Mouse (Mus musculus): ENCODE data around the gene Clcn3. TPM values are rescaled to one million over a fixed set of nuclear protein-coding genes. Genes with fewer than 3 reads are reported as not detected.

Clcn3 gene
- polyA plus RNA-seq, 1 experiment from 2014 or later = 18.2 TPM

- H3K27me3 ChIP-seq (replicated peaks; ENCODE audit: control insufficient read depth, insufficient read depth, low read length) = no peaks in the 10 kb centered on the region
- 83% methylated on average over 5 of the region's 5 CpGs for WGBS
- DNase-seq (ENCODE audit: low spot score) = no peak
- H3K4me3 ChIP-seq (ENCODE audit: low read depth, low read length) = no peak overlapping the region
- H3K9ac ChIP-seq (ENCODE audit: low read depth, low read length) = no peak overlapping the region
- H3K4me2 ChIP-seq (ENCODE audit: low read depth, low read length) = no peak overlapping the region
- no peaks in the 10 kb centered on the region for H3K36me3 ChIP-seq (ENCODE audit: control insufficient read depth, insufficient read depth, low read length)
- ATAC-seq (ENCODE audit: low read depth) = no peak
- no peaks in the 10 kb centered on the region for H3K9me3 ChIP-seq (ENCODE audit: control insufficient read depth, low read length)
- H3K4me1 ChIP-seq (ENCODE audit: control insufficient read depth, insufficient read depth, low read length) = peaks cover 7% of the 10 kb centered on the region; the same call in 1 of the 2 replicates
- H3K27ac ChIP-seq (replicated peaks; ENCODE audit: low read depth, low read length) = no peak overlapping the region
Measured at GRCm38 (mm10) chr8:60978496-60978895, 4.6 kb downstream of the Clcn3 start.

GRCm38 (mm10) chr8:60976818-60977217, 6.3 kb downstream of the Clcn3 start:
- WGBS = 83% methylated on average over 9 of the region's 9 CpGs
- Histone ChIP-seq H3K4me2 (ENCODE audit: low read depth, low read length) (no peak overlapping the region), H3K4me3 (ENCODE audit: low read depth, low read length) (no peak overlapping the region), H3K36me3 (ENCODE audit: control insufficient read depth, insufficient read depth, low read length) (no peaks in the 10 kb centered on the region), H3K27me3 (replicated peaks; ENCODE audit: control insufficient read depth, insufficient read depth, low read length) (no peaks in the 10 kb centered on the region), H3K4me1 (ENCODE audit: control insufficient read depth, insufficient read depth, low read length) (peaks cover 5% of the 10 kb centered on the region; the same call in 1 of the 2 replicates), H3K9me3 (ENCODE audit: control insufficient read depth, low read length) (no peaks in the 10 kb centered on the region), H3K27ac (replicated peaks; ENCODE audit: low read depth, low read length) (no peak overlapping the region), H3K9ac (ENCODE audit: low read depth, low read length) (no peak overlapping the region)
- no peak for DNase-seq (ENCODE audit: low spot score)
- ATAC-seq (ENCODE audit: low read depth) = no peak

- Histone ChIP-seq H3K9ac (ENCODE audit: low read depth, low read length) (no peak overlapping the region), H3K4me3 (ENCODE audit: low read depth, low read length) (no peak overlapping the region), H3K9me3 (ENCODE audit: control insufficient read depth, low read length) (no peaks in the 10 kb centered on the region), H3K4me2 (ENCODE audit: low read depth, low read length) (no peak overlapping the region), H3K27me3 (replicated peaks; ENCODE audit: control insufficient read depth, insufficient read depth, low read length) (no peaks in the 10 kb centered on the region), H3K36me3 (ENCODE audit: control insufficient read depth, insufficient read depth, low read length) (no peaks in the 10 kb centered on the region), H3K27ac (replicated peaks; ENCODE audit: low read depth, low read length) (no peak overlapping the region), H3K4me1 (ENCODE audit: control insufficient read depth, insufficient read depth, low read length) (peaks cover 4% of the 10 kb centered on the region; the same call in 1 of the 2 replicates)
- ATAC-seq (ENCODE audit: low read depth) = no peak
- WGBS = 76% methylated on average over 2 of the region's 2 CpGs
- DNase-seq (ENCODE audit: low spot score) = no peak
Measured at GRCm38 (mm10) chr8:60974837-60975236, 8.3 kb downstream of the Clcn3 start.

GRCm38 (mm10) chr8:60973448-60973847, 9.7 kb downstream of the Clcn3 start:
- no peak overlapping the region for H3K4me2 ChIP-seq (ENCODE audit: low read depth, low read length)
- H3K27ac ChIP-seq (replicated peaks; ENCODE audit: low read depth, low read length) = no peak overlapping the region
- WGBS = 90% methylated on average over 2 of the region's 2 CpGs
- H3K4me3 ChIP-seq (ENCODE audit: low read depth, low read length) = no peak overlapping the region
- no peak for ATAC-seq (ENCODE audit: low read depth)
- no peaks in the 10 kb centered on the region for H3K36me3 ChIP-seq (ENCODE audit: control insufficient read depth, insufficient read depth, low read length)
- H3K27me3 ChIP-seq (replicated peaks; ENCODE audit: control insufficient read depth, insufficient read depth, low read length) = no peaks in the 10 kb centered on the region
- DNase-seq (ENCODE audit: low spot score) = no peak
- H3K9me3 ChIP-seq (ENCODE audit: control insufficient read depth, low read length) = no peaks in the 10 kb centered on the region
- H3K4me1 ChIP-seq (ENCODE audit: control insufficient read depth, insufficient read depth, low read length) = peaks cover 4% of the 10 kb centered on the region
- H3K9ac ChIP-seq (ENCODE audit: low read depth, low read length) = no peak overlapping the region

GRCm38 (mm10) chr8:60971808-60972207, 11.3 kb downstream of the Clcn3 start:
- ATAC-seq (ENCODE audit: low read depth) (no peak), DNase-seq (ENCODE audit: low spot score) (peak; percentile 49)
- H3K9me3 ChIP-seq (ENCODE audit: control insufficient read depth, low read length) = no peaks in the 10 kb centered on the region
- peaks cover 4% of the 10 kb centered on the region for H3K4me1 ChIP-seq (ENCODE audit: control insufficient read depth, insufficient read depth, low read length)
- H3K4me3 ChIP-seq (ENCODE audit: low read depth, low read length) = no peak overlapping the region
- H3K27ac ChIP-seq (replicated peaks; ENCODE audit: low read depth, low read length) = no peak overlapping the region
- no peaks in the 10 kb centered on the region for H3K36me3 ChIP-seq (ENCODE audit: control insufficient read depth, insufficient read depth, low read length)
- WGBS = 56% methylated on average over 4 of the region's 4 CpGs
- H3K27me3 ChIP-seq (replicated peaks; ENCODE audit: control insufficient read depth, insufficient read depth, low read length) = no peaks in the 10 kb centered on the region
- H3K9ac ChIP-seq (ENCODE audit: low read depth, low read length) = no peak overlapping the region
- H3K4me2 ChIP-seq (ENCODE audit: low read depth, low read length) = no peak overlapping the region

- Histone ChIP-seq H3K36me3 (ENCODE audit: control insufficient read depth, insufficient read depth, low read length) (no peaks in the 10 kb centered on the region), H3K4me1 (ENCODE audit: control insufficient read depth, insufficient read depth, low read length) (peaks cover 4% of the 10 kb centered on the region), H3K4me2 (ENCODE audit: low read depth, low read length) (no peak overlapping the region), H3K27ac (replicated peaks; ENCODE audit: low read depth, low read length) (no peak overlapping the region), H3K9me3 (ENCODE audit: control insufficient read depth, low read length) (no peaks in the 10 kb centered on the region), H3K4me3 (ENCODE audit: low read depth, low read length) (no peak overlapping the region), H3K27me3 (replicated peaks; ENCODE audit: control insufficient read depth, insufficient read depth, low read length) (no peaks in the 10 kb centered on the region), H3K9ac (ENCODE audit: low read depth, low read length) (no peak overlapping the region)
- 50% methylated on average over 2 of the region's 2 CpGs for WGBS
- ATAC-seq (ENCODE audit: low read depth) (no peak), DNase-seq (ENCODE audit: low spot score) (no peak)
Measured at GRCm38 (mm10) chr8:60969091-60969490, 14.0 kb downstream of the Clcn3 start.

GRCm38 (mm10) chr8:60965741-60966140, 17.4 kb downstream of the Clcn3 start:
- no peaks in the 10 kb centered on the region for H3K36me3 ChIP-seq (ENCODE audit: control insufficient read depth, insufficient read depth, low read length)
- H3K27me3 ChIP-seq (replicated peaks; ENCODE audit: control insufficient read depth, insufficient read depth, low read length) = no peaks in the 10 kb centered on the region
- no peak overlapping the region for H3K9ac ChIP-seq (ENCODE audit: low read depth, low read length)
- ATAC-seq (ENCODE audit: low read depth) = no peak
- H3K4me1 ChIP-seq (ENCODE audit: control insufficient read depth, insufficient read depth, low read length) = no peaks in the 10 kb centered on the region; the same call in 1 of the 2 replicates
- H3K9me3 ChIP-seq (ENCODE audit: control insufficient read depth, low read length) = no peaks in the 10 kb centered on the region
- H3K4me3 ChIP-seq (ENCODE audit: low read depth, low read length) = no peak overlapping the region
- no peak for DNase-seq (ENCODE audit: low spot score)
- no peak overlapping the region for H3K4me2 ChIP-seq (ENCODE audit: low read depth, low read length)
- H3K27ac ChIP-seq (replicated peaks; ENCODE audit: low read depth, low read length) = no peak overlapping the region
- 58% methylated on average over 3 of the region's 3 CpGs for WGBS

- no peak for ATAC-seq (ENCODE audit: low read depth)
- Histone ChIP-seq H3K27ac (replicated peaks; ENCODE audit: low read depth, low read length) (no peak overlapping the region), H3K9ac (ENCODE audit: low read depth, low read length) (no peak overlapping the region), H3K4me3 (ENCODE audit: low read depth, low read length) (no peak overlapping the region), H3K36me3 (ENCODE audit: control insufficient read depth, insufficient read depth, low read length) (no peaks in the 10 kb centered on the region), H3K9me3 (ENCODE audit: control insufficient read depth, low read length) (no peaks in the 10 kb centered on the region), H3K4me2 (ENCODE audit: low read depth, low read length) (no peak overlapping the region), H3K27me3 (replicated peaks; ENCODE audit: control insufficient read depth, insufficient read depth, low read length) (no peaks in the 10 kb centered on the region), H3K4me1 (ENCODE audit: control insufficient read depth, insufficient read depth, low read length) (no peaks in the 10 kb centered on the region; the same call in 1 of the 2 replicates)
- 64% methylated on average over 6 of the region's 6 CpGs for WGBS
- no peak for DNase-seq (ENCODE audit: low spot score)
Measured at GRCm38 (mm10) chr8:60965306-60965705, 17.8 kb downstream of the Clcn3 start.

GRCm38 (mm10) chr8:60964518-60964917, 18.6 kb downstream of the Clcn3 start:
- Histone ChIP-seq H3K9ac (ENCODE audit: low read depth, low read length) (no peak overlapping the region), H3K4me2 (ENCODE audit: low read depth, low read length) (no peak overlapping the region), H3K27me3 (replicated peaks; ENCODE audit: control insufficient read depth, insufficient read depth, low read length) (no peaks in the 10 kb centered on the region), H3K9me3 (ENCODE audit: control insufficient read depth, low read length) (no peaks in the 10 kb centered on the region), H3K27ac (replicated peaks; ENCODE audit: low read depth, low read length) (no peak overlapping the region), H3K36me3 (ENCODE audit: control insufficient read depth, insufficient read depth, low read length) (no peaks in the 10 kb centered on the region), H3K4me1 (ENCODE audit: control insufficient read depth, insufficient read depth, low read length) (no peaks in the 10 kb centered on the region; the same call in 1 of the 2 replicates), H3K4me3 (ENCODE audit: low read depth, low read length) (no peak overlapping the region)
- no peak for DNase-seq (ENCODE audit: low spot score)
- WGBS = 86% methylated on average over 4 of the region's 4 CpGs
- no peak for ATAC-seq (ENCODE audit: low read depth)

All from embryonic facial prominence, embryonic 14.5 days (tissue).